Mouse (Mus musculus): Measurements from ENCODE around the gene Asic2. TPM values are rescaled to one million over a fixed set of nuclear protein-coding genes. Genes with fewer than 3 reads are reported as not detected.
"Not testable (repeated sequence)": the region's sequence is repeated elsewhere in the genome, so short reads cannot be mapped to it uniquely, and the experiment has no call there.

Gene Asic2
- total RNA-seq, 1 experiment from 2014 or later = not detected

DNA sequence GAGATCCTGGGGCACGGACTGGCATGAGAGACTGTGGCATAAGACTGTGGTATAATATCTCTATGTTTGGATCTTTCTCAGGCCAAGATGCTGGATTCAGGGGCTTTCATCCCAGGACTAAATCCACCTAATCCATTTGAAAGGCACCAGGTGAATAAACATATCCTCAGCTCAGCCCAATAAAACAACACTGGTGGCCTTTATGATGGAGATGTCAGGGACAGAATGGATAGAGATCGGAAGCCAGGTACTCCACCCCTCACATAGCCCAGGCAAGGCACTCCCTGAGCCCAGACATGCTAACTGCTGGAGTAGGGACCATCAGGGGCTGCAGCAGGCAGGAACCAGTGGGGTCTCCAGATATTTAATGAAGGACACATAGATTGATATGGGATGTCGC, 637.3 kb downstream of the Asic2 start:
- ATAC-seq (ENCODE audit: extremely low read depth, insufficient number of reproducible peaks, low FRiP score, poor library complexity, severe bottlenecking) = no peak

DNA sequence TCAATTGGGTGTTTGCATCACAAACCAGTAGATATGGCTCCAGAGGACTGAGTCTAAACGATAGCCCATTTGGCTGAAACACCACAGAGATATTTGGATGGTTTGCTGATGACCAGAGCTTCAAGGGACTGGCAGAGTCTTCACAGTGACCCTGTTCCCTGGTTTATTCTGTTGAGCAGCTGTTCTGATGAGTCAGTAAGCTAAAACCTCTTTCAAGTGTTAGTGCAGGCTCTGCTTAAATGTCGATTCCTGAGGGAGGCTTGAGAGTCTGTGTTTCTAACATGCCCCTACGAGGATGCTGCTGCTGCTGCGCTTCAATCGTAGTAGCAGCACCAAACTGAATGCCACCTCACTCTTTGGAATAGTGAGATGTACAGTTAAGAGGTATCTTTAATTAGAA, 640.2 kb downstream of the Asic2 start:
- ATAC-seq (ENCODE audit: extremely low read depth, insufficient number of reproducible peaks, low FRiP score, poor library complexity, severe bottlenecking) = no peak

DNA sequence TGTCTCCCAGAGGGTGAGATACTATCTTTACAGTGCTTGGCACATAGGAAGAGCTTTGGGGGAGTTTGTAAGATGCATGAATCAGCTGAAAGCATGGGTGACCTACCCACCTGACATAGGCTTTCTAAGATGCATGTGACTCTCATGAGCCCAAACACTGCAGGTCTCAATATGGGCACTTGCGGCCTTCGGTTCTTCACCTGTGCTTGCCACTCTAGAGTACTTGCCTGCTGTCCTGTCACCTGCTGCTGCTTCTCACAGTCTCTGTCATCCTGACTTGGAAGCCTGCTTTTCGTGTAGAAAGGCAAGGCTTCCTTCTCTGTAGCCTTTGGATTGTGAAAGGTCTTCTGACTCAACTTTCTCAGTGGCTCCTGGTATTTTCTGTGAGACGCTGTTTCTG, 645.1 kb downstream of the Asic2 start:
- ATAC-seq (ENCODE audit: extremely low read depth, insufficient number of reproducible peaks, low FRiP score, poor library complexity, severe bottlenecking) = no peak

DNA sequence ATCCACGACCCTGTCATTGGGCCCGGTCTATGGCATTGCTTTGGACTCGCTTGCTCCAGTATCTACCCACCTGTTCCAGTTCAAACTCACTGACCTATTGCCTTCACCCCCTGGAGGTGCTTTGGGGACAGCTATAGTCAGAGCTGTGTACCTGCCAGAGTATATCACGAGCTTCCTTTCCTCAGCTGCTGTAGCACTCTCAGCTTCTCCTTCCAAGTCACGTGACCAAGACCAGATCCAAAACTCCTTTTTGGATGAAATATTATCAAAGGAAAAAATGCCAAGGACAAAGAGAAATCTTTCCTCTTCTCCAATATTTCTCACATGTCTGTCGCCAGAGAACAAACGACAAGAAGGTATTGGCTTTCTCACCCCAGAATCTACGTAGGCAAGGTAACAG, 645.8 kb downstream of the Asic2 start:
- no peak for ATAC-seq (ENCODE audit: extremely low read depth, insufficient number of reproducible peaks, low FRiP score, poor library complexity, severe bottlenecking)

DNA sequence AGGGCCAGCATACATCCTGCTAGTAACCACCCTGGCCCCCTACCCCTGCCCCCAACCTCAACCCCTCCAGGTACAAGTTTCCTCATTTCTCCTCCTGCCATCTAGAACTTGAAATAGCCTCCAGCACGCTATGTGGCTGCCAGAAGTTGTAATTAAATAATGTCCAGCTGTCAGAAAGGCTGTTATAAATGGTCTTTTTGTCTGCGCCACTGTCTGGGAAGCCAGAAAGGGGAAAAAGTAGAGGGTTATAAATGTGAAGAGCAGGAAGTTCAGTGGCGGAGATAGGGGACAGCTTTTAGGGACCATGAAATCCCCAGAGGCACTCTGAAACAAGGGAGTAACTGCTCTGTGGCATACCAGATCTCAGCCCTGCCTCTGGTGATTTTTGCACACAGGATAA, 678.2 kb downstream of the Asic2 start:
- ATAC-seq (ENCODE audit: extremely low read depth, insufficient number of reproducible peaks, low FRiP score, poor library complexity, severe bottlenecking) = no peak

DNA sequence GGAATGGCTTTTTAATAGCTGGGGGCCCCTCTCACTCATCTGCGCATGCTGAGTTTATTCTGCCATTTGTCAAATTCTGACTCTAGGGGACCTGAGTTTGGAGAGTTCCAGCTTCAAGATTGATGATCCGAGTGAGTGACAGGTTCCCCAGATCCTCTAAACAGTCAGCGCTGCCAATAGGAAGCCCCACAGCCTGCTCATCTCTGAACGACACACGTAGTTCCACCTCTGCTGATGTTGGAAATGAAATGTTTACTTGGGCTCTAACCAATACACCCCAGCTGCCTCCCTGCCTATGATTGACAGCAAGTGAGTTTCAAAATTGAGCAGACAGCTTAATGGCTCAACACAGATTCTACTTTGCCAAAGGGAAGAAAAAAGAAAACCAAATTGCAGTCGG, 685.1 kb downstream of the Asic2 start:
- no peak for ATAC-seq (ENCODE audit: extremely low read depth, insufficient number of reproducible peaks, low FRiP score, poor library complexity, severe bottlenecking)

DNA sequence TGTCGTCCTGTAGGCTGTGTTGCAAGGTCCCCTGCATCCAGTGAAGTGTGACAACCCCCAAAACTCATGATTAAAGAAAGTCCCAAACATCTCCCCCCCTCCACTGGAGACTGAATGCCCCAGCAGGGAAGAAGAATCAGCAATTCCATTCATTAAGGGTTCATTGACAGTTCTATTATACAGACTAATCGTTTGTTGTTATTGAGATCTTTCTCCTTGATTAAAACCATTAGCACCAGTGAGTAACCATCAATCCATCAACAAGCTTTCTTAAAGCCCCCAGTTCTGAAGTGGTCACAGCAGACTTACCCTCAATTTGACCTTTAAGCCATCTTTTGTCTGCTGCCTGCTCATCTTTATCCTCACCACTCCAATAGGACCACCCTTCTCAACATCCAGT, 688.2 kb downstream of the Asic2 start:
- no peak for ATAC-seq (ENCODE audit: extremely low read depth, insufficient number of reproducible peaks, low FRiP score, poor library complexity, severe bottlenecking)

DNA sequence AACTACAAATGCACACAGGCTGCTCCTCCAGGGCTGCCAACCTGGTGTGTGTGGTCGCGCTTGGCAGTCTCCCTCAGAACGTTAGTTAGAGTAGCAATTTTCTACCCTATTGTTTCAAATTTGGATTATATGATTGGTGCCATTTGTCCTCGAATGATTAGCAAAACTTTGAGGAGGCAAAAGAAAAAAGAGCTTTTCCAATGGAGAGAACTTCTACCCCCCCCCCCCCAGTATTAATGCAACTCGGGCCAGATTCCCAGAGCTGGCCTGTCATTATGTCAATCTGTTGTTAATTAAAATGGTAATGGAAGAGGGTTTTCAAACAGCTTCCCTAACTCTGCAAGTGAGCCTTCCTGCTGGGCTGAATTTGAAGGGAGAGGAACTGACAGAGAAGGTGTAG, 690.9 kb downstream of the Asic2 start:
- no peak for ATAC-seq (ENCODE audit: extremely low read depth, insufficient number of reproducible peaks, low FRiP score, poor library complexity, severe bottlenecking)

DNA sequence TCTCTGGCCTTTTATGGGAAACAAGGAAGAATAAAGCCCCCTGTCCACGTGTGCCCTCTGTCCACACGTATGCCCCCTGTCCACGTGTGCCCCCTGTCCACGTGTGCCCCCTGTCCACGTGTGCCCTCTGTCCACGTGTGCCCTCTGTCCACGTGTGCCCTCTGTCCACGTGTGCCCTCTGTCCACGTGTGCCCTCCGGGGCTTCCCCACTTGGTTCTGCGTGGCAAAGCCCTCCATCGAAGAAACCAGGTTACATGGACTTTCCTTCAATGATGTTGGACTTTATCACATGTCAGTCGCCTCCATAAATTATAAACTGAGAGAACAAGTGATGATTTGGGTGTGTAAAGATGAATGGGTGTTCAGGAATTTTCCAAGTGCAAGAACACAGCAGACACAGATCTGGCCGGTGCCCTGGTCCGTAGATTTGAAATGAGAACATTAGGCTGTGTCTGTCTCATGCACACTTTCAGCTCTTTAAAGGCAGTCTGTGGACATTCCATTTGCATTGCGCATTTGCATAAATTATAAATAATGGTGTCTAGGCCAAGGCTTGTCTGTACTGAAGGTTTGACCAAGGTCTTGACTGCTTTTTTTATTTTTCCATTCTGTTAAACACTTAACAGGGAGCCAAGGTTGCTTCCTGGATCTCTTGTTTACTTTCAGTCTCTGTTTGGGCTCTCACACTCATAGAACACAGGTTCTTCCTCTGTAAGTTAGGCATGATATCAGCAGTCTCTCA, 695.4 kb downstream of the Asic2 start:
- ATAC-seq (ENCODE audit: extremely low read depth, insufficient number of reproducible peaks, low FRiP score, poor library complexity, severe bottlenecking) = no peak

DNA sequence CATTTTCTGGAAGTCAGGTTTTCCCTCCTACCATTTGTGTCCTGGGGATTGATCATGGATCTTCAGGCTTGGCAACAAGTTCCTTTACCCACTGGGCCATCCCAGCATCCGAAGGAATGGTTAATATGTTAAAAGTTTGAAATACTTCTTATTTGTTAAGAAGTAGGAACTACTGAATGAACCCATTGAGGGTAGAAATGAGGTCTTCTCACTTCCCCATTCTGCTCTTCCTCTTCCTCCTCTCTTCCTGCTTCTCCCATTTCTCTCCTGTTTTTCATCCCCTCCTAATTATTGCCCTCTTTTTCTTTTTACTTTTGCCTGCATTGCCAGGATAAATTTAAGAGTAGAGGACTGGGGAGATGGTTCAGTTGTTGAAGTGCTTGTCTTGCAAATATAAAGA, 696.8 kb downstream of the Asic2 start:
- no peak for ATAC-seq (ENCODE audit: extremely low read depth, insufficient number of reproducible peaks, low FRiP score, poor library complexity, severe bottlenecking)

DNA sequence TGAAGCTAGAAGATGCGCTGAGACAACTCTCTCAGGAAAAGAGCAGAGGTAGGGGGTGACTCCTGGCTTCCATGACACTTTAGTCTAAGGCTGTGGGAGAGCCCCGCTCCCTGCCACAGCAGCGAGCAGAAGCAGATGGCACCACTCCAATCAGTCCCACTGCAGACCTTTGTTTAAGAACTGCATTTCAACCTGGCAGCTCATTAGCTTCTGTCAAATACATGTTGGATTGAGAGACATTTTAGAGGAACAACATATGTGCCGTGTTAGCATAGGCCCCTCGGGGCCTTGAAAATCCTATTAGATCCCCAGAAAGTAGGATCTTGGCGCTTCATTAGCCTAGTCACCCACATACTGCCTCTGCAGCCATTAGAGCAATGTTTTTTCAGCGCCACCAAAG, 697.7 kb downstream of the Asic2 start:
- ATAC-seq (ENCODE audit: extremely low read depth, insufficient number of reproducible peaks, low FRiP score, poor library complexity, severe bottlenecking) = no peak

DNA sequence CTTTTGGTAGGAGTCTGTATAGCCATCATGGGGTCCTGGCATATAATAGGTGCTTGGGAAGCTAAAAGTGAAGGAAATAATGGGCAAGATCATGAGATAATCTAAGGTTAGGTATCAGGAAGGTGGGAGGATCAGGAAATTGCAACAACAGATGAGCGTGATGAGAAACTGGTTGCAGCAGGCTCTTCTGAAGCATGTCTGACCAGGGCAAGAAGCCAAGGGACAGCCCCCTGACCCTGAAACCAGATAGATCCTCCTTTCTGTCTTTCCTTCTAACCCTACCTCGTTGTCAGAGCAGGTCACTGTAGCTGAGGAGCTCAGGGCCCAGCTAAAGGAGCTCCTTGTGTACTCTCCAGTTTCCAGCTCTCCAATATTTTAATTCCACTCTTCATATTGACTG, 704.5 kb downstream of the Asic2 start:
- no peak for ATAC-seq (ENCODE audit: extremely low read depth, insufficient number of reproducible peaks, low FRiP score, poor library complexity, severe bottlenecking)

DNA sequence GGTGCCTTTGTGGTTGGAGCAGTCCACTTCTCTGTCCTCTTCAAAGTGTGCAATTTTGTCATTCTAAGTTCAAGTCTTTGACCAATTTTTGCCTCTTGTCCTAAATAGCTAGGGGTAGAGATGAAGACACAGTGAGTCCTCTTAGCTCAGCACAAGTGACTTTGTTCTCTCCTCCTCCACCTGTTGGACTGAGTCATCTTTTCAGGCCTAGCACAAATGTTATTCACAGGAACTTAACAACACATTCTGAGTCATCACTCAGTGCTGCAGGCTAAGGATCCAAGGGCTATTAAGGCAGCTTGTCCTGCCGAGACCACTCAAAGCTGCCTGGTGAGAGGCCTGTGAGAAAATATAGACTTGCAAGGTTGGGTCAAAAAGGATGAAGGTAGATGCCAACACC, 705.1 kb downstream of the Asic2 start:
- ATAC-seq (ENCODE audit: extremely low read depth, insufficient number of reproducible peaks, low FRiP score, poor library complexity, severe bottlenecking) = no peak

DNA sequence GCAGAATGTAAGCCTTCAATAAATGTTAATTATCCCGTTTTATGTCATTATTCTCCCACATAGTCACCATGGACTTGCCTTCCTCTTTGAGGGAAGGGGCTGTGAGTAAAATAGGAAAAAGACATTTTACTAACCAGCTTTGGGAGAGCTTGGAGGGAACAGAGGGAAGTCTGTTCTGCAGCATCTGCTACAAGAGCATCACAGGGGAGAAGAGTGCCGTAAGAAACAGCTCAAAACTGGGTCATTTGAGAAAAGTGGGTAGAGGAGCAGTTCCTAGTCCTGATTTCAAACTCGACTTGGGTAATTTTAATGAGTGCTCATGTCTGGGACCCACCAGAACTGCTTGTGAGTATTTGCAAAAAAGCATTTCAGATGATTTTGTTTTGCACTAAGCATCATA, 707.0 kb downstream of the Asic2 start:
- no peak for ATAC-seq (ENCODE audit: extremely low read depth, insufficient number of reproducible peaks, low FRiP score, poor library complexity, severe bottlenecking)

DNA sequence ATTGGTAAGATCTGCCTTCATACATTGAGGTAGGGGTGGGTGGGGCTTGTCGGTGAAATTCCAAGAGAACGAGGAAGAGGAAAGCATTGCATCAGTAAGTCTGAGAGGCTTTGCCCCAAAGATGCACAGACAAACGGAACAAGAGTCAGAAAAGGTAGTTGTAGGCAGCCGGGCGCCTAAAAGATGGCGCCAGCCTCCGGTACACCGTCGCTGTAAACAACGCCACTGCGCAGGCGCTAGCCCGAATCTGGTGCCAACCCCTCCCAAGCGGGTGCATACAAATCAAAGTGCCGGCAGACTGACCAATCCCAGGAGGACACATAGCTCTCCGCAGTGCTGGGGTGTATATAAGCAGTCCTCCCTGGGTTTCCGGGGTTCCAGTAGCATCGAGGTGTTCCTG, 727.1 kb downstream of the Asic2 start:
- not testable (repeated sequence) for ATAC-seq (ENCODE audit: extremely low read depth, insufficient number of reproducible peaks, low FRiP score, poor library complexity, severe bottlenecking)

DNA sequence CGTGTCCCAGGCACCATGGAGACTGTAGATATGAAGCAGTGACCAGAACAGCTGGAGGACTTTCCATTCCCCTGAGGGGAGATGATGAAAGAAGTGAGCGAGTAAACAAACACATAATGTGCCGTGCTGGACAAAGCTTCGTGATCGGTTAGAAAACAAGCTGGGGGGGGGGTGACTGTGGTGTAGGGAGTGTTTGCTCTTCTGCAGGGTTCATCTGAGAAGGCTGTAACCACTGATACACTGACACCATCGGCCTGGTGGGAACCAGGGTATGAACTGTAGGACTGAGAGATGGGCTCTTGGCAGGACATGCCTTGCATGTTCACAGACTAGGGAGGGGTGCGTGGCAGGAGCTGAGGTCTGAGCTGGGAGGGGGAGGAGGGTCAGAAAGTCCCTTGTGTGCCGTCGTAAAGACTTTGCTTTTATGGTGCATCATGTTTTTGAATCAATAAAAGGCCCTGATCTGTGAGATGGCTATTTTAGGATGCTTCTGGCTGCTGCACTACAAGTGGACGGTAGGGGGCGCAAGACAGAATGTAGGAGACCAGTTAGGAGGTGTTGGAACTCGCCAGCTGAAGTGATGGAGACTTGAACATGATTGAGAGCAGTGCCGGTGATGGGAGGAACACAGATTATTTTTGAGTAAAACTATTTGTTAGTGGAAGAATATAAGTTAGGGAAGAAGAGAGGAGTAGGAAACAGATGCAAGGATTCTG, 728.1 kb downstream of the Asic2 start:
- ATAC-seq (ENCODE audit: extremely low read depth, insufficient number of reproducible peaks, low FRiP score, poor library complexity, severe bottlenecking) = no peak

DNA sequence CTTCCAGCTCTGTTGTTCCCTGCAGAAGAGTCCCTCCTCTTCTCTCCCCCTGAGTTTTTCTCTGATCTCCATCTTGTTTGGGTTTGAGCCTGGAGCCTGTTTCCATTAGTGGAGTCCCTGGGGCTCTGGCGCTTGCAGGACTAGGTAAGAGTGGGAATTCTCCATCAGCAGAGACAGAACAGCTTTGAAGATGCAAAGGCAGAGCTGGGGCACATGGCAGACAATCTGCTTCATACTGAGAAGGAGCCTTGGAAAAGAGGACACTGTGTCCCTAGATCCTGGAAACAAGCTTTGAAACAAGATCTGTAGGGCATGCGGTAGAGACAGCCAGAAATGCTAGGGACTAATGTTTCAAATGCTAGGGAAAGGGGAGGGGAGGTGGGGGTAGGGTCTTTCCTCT, 729.2 kb downstream of the Asic2 start:
- ATAC-seq (ENCODE audit: extremely low read depth, insufficient number of reproducible peaks, low FRiP score, poor library complexity, severe bottlenecking) = no peak

DNA sequence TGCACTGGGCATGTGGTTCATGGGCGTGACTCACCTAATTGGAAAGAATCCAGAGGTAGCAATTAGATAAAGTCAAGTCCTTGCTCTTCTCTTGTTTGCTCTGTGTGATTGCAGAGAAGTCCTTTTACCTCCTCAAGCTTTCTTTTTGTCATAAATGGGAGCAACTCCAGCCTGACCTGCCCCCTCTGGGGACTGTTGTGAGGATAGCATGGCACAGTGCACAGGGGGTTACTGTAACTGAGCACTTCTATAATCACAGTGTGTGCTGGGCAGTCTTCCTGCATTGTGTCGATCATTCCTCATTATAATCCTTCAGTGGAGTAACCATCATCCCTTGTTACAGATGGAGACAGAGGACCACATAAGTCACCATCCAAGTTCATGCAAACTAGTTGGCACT, 732.2 kb downstream of the Asic2 start:
- no peak for ATAC-seq (ENCODE audit: extremely low read depth, insufficient number of reproducible peaks, low FRiP score, poor library complexity, severe bottlenecking)

DNA sequence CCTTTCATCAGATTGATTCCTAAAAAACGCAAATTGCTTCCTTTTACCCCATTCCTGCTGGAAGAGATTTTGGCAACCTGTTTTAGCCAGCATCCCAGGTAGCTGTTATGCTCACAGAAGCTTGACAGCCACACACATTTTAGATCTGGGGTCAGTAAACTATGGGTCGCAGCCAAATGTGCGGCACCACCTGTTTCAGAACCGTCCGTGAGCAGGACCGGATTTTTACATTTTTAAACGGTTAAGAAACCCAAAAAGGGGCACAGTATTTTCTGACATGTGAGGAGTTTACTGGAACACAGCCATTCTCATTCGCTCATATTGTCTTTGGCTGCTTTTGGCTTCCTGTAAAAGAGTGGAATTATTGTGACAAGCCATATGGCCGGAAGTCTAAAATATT, 744.9 kb downstream of the Asic2 start:
- no peak for ATAC-seq (ENCODE audit: extremely low read depth, insufficient number of reproducible peaks, low FRiP score, poor library complexity, severe bottlenecking)

DNA sequence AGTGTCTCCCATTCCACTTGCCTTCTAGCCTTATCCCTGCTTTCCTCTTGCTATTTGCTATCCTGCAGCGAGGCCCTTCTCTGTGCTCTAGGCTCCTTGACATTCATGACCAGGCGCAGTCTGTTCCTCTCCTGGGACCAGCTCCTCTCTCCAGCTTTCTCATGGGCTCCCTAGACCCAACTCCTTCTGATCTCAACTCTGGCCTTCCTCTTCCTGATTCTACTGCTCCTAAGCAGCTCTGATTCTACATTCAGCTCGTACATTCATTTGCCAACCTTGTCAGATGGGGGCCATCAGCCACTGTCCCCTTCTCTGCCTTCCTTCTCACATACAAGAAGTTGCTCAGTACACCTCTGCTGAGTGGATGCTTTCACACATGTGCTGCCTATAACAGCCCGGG, 747.5 kb downstream of the Asic2 start:
- ATAC-seq (ENCODE audit: extremely low read depth, insufficient number of reproducible peaks, low FRiP score, poor library complexity, severe bottlenecking) = no peak

DNA sequence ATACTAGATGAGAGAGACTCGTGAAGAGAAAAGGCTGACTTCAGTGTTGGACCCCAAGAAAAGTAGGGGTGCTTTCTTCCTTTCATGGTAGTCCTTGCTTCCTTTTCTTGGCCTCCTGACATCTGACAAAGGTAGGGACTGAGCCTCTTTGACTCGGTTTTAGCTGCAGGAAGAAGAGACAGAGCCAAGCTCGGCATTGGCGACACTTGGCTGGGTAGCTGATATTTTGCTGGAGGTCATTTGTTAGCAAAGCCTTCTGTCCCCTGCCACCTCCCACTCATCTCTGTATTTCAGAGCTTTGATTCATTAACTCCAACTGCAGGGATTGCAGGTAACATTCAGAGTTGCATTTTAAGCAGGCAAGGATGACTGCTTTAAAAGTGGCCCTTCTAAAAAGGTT, 762.8 kb downstream of the Asic2 start:
- ATAC-seq (ENCODE audit: extremely low read depth, insufficient number of reproducible peaks, low FRiP score, poor library complexity, severe bottlenecking) = no peak
